Mouse (Mus musculus) ES-E14 (cell line): ENCODE results near the gene Actbl2. TPM values are rescaled to one million over a fixed set of nuclear protein-coding genes. Genes with fewer than 3 reads are reported as not detected.

Experiments
- DNase-seq: peaks from one replicate; pipeline ENCODE4 v3.0.0-alpha.2; 2013; ENCODE audit warnings: low read depth, low spot score
- H3K27ac ChIP-seq: 2 replicates; pipeline ENCODE4 v1.5.1; 2012; ENCODE audit warnings: low read depth, mild to moderate bottlenecking, low read length, moderate library complexity, mixed read lengths; ENCODE audit not compliant: poor library complexity, insufficient read depth, severe bottlenecking
- H3K36me3 ChIP-seq: 2 replicates; pipeline ENCODE4 v1.6.1; 2012; ENCODE audit warnings: mild to moderate bottlenecking, low read length, moderate library complexity, mixed read lengths; ENCODE audit not compliant: control insufficient read depth, poor library complexity, insufficient read depth, severe bottlenecking
- H3K4me1 ChIP-seq, 2 experiments: fragments of 150-350 bp in 1 of 2; sonication (generic) in 1 of 2; 2 replicates each; pipeline ENCODE4 v1.6.1; 2012; ENCODE audit warnings: low read length in 2 of 2, mild to moderate bottlenecking in 1 of 2, mixed read lengths in 1 of 2; ENCODE audit not compliant: control insufficient read depth in 2 of 2, insufficient read depth in 2 of 2, poor library complexity in 1 of 2
- H3K4me3 ChIP-seq, 2 experiments: fragments of 150-350 bp in 1 of 2; sonication (generic) in 1 of 2; 2 replicates each; pipeline ENCODE4 v1.5.1; 2012; ENCODE audit warnings: low read length in 2 of 2, low read depth in 1 of 2, mild to moderate bottlenecking in 1 of 2, mixed read lengths in 1 of 2; ENCODE audit not compliant: insufficient read depth in 1 of 2, poor library complexity in 1 of 2, severe bottlenecking in 1 of 2
- H3K9ac ChIP-seq: 2 replicates; pipeline ENCODE4 v1.6.1; 2012; ENCODE audit warnings: low read depth, mild to moderate bottlenecking, low read length, mixed read lengths; ENCODE audit not compliant: poor library complexity, insufficient read depth, severe bottlenecking
- H3K9me3 ChIP-seq: fragments of 150-350 bp; sonication (generic); 2 replicates; pipeline ENCODE4 v1.6.1; 2012; ENCODE audit warnings: low read depth, mild to moderate bottlenecking, low read length; ENCODE audit not compliant: control insufficient read depth, insufficient read depth
- CHD2 ChIP-seq: IDR thresholded peaks from 2 replicates; pipeline ENCODE4 v1.6.1; 2014; ENCODE audit warnings: mild to moderate bottlenecking, low read depth, low read length, inconsistent platforms
- HCFC1 ChIP-seq: IDR thresholded peaks from 2 replicates; pipeline ENCODE4 v1.6.1; 2012; ENCODE audit warnings: low read length, inconsistent platforms, borderline replicate concordance; ENCODE audit not compliant: insufficient read depth
- MAFK ChIP-seq: IDR thresholded peaks from 2 replicates; pipeline ENCODE4 v1.6.1; 2014; ENCODE audit warnings: mild to moderate bottlenecking, low read depth, low read length, inconsistent platforms; ENCODE audit not compliant: insufficient read depth
- ZC3H11A ChIP-seq: IDR thresholded peaks from 2 replicates; pipeline ENCODE4 v1.6.1; 2012; ENCODE audit warnings: low read depth, mild to moderate bottlenecking, inconsistent platforms, low read length, borderline replicate concordance
- ZNF384 ChIP-seq: IDR thresholded peaks from 2 replicates; pipeline ENCODE4 v1.6.1; 2012; ENCODE audit warnings: low read depth, low read length, inconsistent platforms
- in situ Hi-C, 2 experiments: fragments of 600-800 bp; cut with MboI; formaldehyde crosslinking; loops; one replicate each; pipeline ENCODE4 v1.15.1; 2025; ENCODE audit warnings: low sequenced_read_pairs in 2 of 2, inconsistent platforms in 1 of 2; ENCODE audit not compliant: unreplicated experiment in 2 of 2
- total RNA-seq: library from RNA; depleted of rRNA; stranded (reverse); fragments of 300-350 nt; gene quantifications from 2 replicates; pipeline ENCODE4 v1.2.3, GENCODE M21; 2012

Actbl2 gene
- total RNA-seq, 1 experiment: not detected

DNA sequence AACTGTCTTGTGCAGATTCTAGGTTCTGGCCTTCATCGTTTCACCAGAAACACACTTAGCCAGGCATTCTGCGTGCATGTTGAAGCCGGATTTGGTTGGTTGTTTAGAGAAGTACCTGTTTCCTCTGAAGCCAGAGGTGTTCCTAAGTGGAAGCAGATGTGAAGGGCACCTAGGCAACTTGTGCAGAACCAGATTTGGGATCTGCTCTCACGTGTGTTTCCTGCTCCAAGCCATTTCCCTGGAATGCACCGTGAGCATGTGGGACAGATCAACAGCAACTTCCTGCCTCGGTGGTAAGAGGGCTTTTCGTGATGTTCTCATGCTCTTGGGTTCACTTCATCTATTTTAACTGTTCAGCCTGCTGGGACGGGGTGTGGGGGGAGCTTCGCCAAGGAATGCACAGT is 18.4 kb upstream of the Actbl2 start:
- no peaks in the 10 kb centered on the region for H3K4me1 ChIP-seq
- H3K27ac ChIP-seq: no peak overlapping the region
- DNase-seq: no peak
- H3K9me3 ChIP-seq: no peaks in the 10 kb centered on the region
- H3K36me3 ChIP-seq: no peaks in the 10 kb centered on the region
- H3K9ac ChIP-seq: no peak overlapping the region
- no peak overlapping the region for H3K4me3 ChIP-seq
- in situ Hi-C loops: loop anchor here (10.0 to 25.0 kb wide), 2 partner anchors 842 to 849 kb away; partner anchors contain the start of gene Plk2 (in 2 of the 2)
- TF ChIP-seq MAFK (no peak), ZC3H11A (no peak), CHD2 (no peak), ZNF384 (no peak), HCFC1 (no peak)

DNA sequence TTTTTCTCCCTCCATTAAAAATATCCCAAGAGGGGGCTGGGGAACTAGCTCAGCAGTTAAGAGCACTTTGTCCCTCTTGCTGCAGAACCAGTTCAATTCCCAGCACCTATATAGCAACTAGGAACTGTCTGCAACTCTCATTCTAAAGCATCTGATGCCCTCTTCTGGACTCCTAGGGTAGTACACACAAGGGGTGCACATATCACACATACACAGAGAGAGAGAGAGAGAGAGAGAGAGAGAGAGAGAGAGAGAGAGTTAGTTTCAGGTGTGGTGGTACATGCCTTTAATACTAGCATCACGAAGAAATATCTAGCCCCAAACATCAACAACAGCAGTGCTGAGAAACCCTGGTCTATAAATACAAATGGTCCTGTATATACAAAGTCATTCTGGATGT is 17.5 kb upstream of the Actbl2 start:
- H3K4me1 ChIP-seq: no peaks in the 10 kb centered on the region
- no peaks in the 10 kb centered on the region for H3K36me3 ChIP-seq
- no peak overlapping the region for H3K4me3 ChIP-seq
- TF ChIP-seq ZC3H11A (no peak), MAFK (no peak), HCFC1 (no peak)
- in situ Hi-C loops: loop anchor here (10.0 to 25.0 kb wide), 2 partner anchors 842 to 850 kb away; partner anchors contain the start of gene Plk2 (in 2 of the 2)
- DNase-seq: no peak
- no peak overlapping the region for H3K9ac ChIP-seq
- no peak overlapping the region for H3K27ac ChIP-seq
- H3K9me3 ChIP-seq: no peaks in the 10 kb centered on the region

DNA sequence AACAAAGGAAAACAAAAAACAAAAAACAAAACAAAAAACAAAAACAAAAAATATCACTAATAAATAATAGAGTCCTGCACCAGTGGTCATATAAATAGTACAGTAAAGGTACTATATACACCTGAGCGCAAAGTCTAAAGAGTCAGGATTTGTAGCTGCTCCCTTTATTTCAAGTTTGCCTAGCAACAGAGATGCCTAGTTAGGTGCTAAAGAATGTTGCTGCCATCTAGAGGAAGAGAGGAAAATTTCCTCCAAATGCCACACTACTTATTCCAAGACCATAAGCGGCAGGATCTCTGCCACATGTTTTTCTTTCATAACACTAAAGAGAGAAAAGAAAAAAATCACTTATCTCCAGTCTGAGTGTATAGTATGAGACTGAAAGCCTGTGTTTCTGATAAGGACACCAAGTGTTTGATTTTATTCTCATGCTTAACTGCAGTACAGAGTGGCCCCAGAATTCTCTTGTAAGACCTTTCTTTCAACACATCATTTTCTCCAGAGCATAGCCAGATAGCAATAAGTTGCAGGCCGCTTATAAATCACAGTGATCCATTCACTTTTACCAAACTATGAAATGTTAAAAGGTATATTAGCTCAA is 16.8 kb upstream of the Actbl2 start:
- peak; percentile 22 for DNase-seq
- H3K27ac ChIP-seq: no peak overlapping the region
- H3K9me3 ChIP-seq: no peaks in the 10 kb centered on the region
- H3K36me3 ChIP-seq: no peaks in the 10 kb centered on the region
- no peak overlapping the region for H3K9ac ChIP-seq
- in situ Hi-C loops: loop anchor here (10.0 to 25.0 kb wide), 2 partner anchors 843 to 851 kb away; partner anchors contain the start of gene Plk2 (in 2 of the 2)
- TF ChIP-seq ZC3H11A (peak; percentile 90), ZNF384 (no peak), MAFK (no peak), CHD2 (no peak)
- H3K4me3 ChIP-seq: no peak overlapping the region
- H3K4me1 ChIP-seq: no peaks in the 10 kb centered on the region

DNA sequence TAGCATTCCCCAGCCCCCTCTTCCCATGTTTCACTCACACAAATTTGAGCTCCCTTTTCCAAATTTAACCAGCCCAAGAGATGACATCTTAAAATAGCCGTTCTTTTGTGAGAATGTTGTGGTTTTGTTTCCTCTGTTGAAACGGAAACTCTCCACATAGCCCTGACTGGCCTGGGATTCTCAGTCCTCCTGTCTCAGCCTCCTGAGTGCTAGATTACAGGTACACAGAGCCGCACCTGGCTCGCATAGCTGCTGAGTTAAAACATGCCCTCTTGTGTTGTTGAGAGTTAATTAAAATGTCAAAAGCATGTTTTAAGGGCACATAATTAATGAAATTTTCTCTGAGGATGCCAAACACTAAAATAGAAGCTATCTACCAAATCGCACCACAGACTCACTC is 3.7 kb upstream of the Actbl2 start:
- Histone ChIP-seq H3K36me3 (no peaks in the 10 kb centered on the region), H3K9me3 (no peaks in the 10 kb centered on the region), H3K9ac (no peak overlapping the region), H3K4me1 (no peaks in the 10 kb centered on the region), H3K27ac (no peak overlapping the region), H3K4me3 (no peak overlapping the region)
- no peak for TF ChIP-seq HCFC1
- no peak for TF ChIP-seq ZC3H11A
- TF ChIP-seq ZNF384: no peak
- TF ChIP-seq CHD2: no peak
- TF ChIP-seq MAFK: no peak
- DNase-seq: no peak
- in situ Hi-C loops: no loop called here

DNA sequence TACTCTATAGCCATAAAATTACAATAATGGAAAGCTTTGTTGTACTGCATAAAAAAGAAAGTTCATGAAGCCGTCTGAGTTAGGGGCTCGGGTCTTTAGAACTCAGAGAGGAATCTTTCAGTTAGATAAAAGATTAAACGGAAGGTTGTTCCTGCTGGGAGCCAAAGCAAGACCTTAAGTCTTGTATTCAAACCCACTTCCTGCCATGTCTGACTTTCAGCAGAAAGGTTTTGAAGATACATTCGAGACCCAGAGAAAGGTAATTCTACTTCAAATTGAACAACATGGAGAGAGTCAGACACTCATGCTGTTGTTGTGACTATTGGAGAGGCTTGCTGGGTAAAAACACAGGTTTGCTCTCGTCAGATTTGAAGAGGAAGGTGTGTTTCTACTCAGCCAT is 3.0 kb upstream of the Actbl2 start:
- in situ Hi-C loops: no loop called here
- no peak for DNase-seq
- no peaks in the 10 kb centered on the region for H3K4me1 ChIP-seq
- H3K9me3 ChIP-seq: no peaks in the 10 kb centered on the region
- no peak overlapping the region for H3K27ac ChIP-seq
- no peak overlapping the region for H3K4me3 ChIP-seq
- no peak overlapping the region for H3K9ac ChIP-seq
- no peaks in the 10 kb centered on the region for H3K36me3 ChIP-seq
- TF ChIP-seq MAFK: no peak
